Mouse (Mus musculus) left cerebral cortex, postnatal 10 days (tissue): ENCODE results near the gene Olfr643. TPM values are rescaled to one million over a fixed set of nuclear protein-coding genes. Genes with fewer than 3 reads are reported as not detected.
"Not testable (repeated sequence)": the region's sequence is repeated elsewhere in the genome, so short reads cannot be mapped to it uniquely, and the experiment has no call there.

ENCODE experiments used
- DNase-seq, 2 experiments: peaks; one replicate each; pipeline ENCODE4 v3.0.0; 2021 to 2022; ENCODE audit warnings: low spot score in 2 of 2, mixed read lengths in 1 of 2; ENCODE audit errors: extremely low spot score in 1 of 2
- intact Hi-C: fragments of 180-260 bp; cut with DNase I; formaldehyde crosslinking; loops from one replicate; pipeline ENCODE4 v1.15.1; 2025
- total RNA-seq, 2 experiments: library from RNA; stranded (reverse); gene quantifications; 2 replicates each; pipeline ENCODE4 v1.2.3; 2021

Gene Olfr643
- total RNA-seq, 2 experiments from 2014 or later, result not detected

DNA sequence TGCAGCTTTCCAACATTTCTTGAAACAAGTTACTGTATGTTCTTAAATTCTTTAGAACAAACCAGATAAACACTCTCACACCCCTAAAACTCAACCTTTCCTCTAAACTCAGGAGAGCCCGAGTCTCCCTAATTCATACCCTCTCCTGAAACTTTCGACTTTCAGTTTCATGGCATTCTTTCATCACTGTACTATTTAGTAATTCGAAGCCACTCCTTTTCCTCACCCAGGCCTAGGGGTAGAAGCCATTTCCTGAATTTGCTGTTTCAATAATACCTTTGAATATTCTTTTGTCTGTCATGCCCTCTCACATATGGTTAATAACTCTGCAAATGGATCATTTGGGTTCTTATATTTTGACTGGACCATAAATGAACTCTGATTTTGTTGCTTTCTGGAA is 110.2 kb downstream of the Olfr643 start:
- no peak for DNase-seq

GRCm38 (mm10) chr7:104025473-104025872 is 111.7 kb downstream of the Olfr643 start, which contains the start of gene Olfr640:
Gene Olfr640 (minus strand): TSS chr7:104025573.
- no peak for DNase-seq
- intact Hi-C loops, result no loop called here

More for the DNA sequence above, 110.2 kb downstream of the Olfr643 start:
- intact Hi-C loops, result no loop called here

DNA sequence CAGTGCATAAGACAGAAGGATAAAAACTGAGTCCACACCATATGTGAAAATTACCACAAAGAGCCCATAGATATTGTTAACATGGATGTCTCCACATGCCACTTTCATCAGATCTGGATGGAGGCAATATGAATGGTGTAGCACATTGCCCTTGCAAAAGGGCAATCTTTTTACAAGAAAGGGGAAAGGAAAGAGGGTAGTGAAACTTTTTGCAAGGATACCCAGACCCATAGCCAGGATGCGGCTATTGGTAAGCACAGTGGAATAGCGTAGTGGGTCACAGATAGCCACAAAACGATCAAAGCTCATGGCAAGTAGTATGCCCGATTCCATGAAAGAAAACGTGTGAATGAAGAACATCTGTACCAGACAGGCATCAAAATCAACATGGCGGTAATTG is 115.6 kb downstream of the Olfr643 start:
- intact Hi-C loops, result no loop called here
- DNase-seq, result no peak

DNA sequence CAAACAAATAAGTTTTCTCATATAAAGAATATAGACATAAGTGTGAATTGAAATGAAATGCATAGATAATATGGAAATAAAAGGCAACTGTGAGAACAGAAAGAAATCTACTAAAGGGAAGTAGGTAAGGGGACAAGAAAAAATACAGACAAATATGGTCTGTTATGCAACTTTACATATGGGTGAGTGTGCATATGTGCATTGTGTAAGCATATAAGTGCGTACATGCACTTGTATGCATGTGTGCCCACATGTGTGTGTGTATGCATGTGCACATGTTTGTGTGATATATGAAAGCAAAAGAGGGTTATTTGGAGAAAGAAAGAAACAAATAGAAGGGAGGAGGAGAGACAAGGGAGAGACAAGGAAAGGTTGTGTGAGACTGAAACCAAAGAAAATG is 118.3 kb downstream of the Olfr643 start:
- intact Hi-C loops, result no loop called here
- no peak for DNase-seq

- no peak for DNase-seq
- intact Hi-C loops, result no loop called here
Measured at GRCm38 (mm10) chr7:104017203-104017602, 120.0 kb downstream of the Olfr643 start, which contains the start of gene Olfr639. Gene Olfr639 (minus strand): TSS chr7:104017303.

DNA sequence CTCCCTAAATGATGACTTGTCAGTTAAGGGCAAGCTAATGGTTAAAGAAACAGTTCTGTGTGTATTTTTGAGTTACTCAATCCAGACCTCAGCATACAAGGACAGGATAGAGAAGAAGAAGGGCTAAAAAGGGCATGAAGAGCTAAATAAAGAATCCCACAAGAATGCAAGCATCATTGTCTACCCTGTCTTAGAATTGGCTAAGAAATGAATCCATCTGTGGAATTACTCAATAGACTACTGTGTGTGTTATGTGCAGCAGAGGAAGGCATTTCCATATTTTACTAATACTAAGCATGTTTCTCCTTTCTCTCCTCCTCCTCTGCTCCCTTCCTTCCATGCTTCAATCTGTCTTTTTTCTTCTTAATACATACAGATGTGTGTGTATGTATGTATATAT is 138.1 kb downstream of the Olfr643 start:
- no peak for DNase-seq
- intact Hi-C loops, result no loop called here

GRCm38 (mm10) chr7:103998446-103998845 is 138.8 kb downstream of the Olfr643 start, which contains the start of gene Olfr638:
Gene Olfr638 (plus strand): TSS chr7:103998746.
- DNase-seq, result no peak
- intact Hi-C loops, result no loop called here

DNA sequence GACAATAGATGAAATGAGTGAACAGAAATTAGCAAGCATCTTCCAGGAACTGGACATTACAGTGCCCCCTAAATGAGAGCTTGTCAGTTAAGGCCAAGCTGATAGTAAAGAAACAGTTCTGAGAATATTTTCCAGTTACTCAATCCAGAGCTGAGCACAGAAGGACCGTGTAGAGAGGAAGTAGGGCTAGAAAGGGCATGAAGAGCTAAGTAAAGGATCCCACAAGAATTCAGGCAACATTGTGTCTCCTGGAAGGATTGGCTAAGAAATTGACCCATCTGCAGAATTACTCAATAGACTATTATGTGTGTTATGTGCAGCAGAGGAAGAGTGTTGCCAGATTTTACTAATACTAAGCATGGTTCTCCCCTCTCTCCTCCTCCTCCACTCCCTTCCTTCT is 165.4 kb downstream of the Olfr643 start:
- intact Hi-C loops, result no loop called here
- no peak for DNase-seq

- intact Hi-C loops, result no loop called here
- DNase-seq, result no peak
Measured at GRCm38 (mm10) chr7:103970852-103971251, 166.4 kb downstream of the Olfr643 start, which contains the start of gene Olfr635. Gene Olfr635 (plus strand): TSS chr7:103971152.

DNA sequence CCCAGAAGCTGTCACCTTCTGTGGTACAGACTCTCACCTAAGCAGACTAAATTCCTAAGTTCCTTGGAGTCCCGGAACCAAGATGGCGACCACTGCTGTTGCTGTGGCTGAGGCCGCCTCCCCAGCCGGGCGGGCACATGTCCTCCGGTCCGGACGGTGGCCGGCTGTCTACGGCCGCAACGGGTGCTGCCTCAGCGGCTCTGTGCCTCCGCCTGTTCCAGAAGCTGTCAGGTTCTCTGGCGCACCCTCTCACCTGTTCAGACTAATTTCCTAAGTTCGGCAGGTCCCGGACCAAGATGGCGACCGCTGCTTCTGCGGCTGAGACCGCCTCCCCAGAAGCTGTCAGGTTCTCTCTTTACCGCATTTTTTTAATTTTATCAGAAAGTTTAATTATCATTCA is 170.3 kb downstream of the Olfr643 start:
- intact Hi-C loops, DNase-seq: not testable (repeated sequence)

Other genes with a start within 250 kb of the Olfr643 start
- not detected for gene Olfr64, start 242.9 kb downstream of the Olfr643 start, total RNA-seq
- gene Olfr65, start 233.9 kb downstream of the Olfr643 start, total RNA-seq, result under 1 TPM in 1 of 2 experiments, not detected in 1; 0.19 TPM
- gene Olfr631, start 208.6 kb downstream of the Olfr643 start, total RNA-seq, result not detected
- gene Olfr632, start 203.1 kb downstream of the Olfr643 start, total RNA-seq, result under 1 TPM in 1 of 2 experiments, not detected in 1; 0.26 TPM
- gene Olfr633, start 193.0 kb downstream of the Olfr643 start, total RNA-seq, result not detected
- under 1 TPM; 0.04 to 0.06 TPM for gene Olfr635, start 166.3 kb downstream of the Olfr643 start, total RNA-seq
- not detected for gene Olfr638, start 138.7 kb downstream of the Olfr643 start, total RNA-seq
- under 1 TPM; 0.11 to 0.20 TPM for gene Olfr639, start 120.1 kb downstream of the Olfr643 start, total RNA-seq
- not detected for gene Olfr640, start 111.8 kb downstream of the Olfr643 start, total RNA-seq
- not detected for gene Olfr641, start 102.0 kb downstream of the Olfr643 start, total RNA-seq
- not detected for gene Olfr642, start 84.7 kb downstream of the Olfr643 start, total RNA-seq
- not detected for gene 4930516K23Rik, start 76.0 kb downstream of the Olfr643 start, total RNA-seq
- gene Olfr644, start 65.5 kb downstream of the Olfr643 start, total RNA-seq, result not detected
- not detected for gene Olfr645, start 51.9 kb downstream of the Olfr643 start, total RNA-seq
- gene Olfr646, start 32.5 kb downstream of the Olfr643 start, total RNA-seq, result not detected
- gene Ubqln5, start 7.6 kb downstream of the Olfr643 start, total RNA-seq, result not detected
- gene Ubqln3, start 5.9 kb upstream of the Olfr643 start, total RNA-seq, result not detected
- gene Ubqlnl, start 13.2 kb upstream of the Olfr643 start, total RNA-seq, result not detected
- not detected for gene Olfm5, start 27.4 kb upstream of the Olfr643 start, total RNA-seq
- under 1 TPM; 0.34 to 0.43 TPM for gene Olfr648, start 46.0 kb upstream of the Olfr643 start, total RNA-seq
- not detected for gene Olfr649, start 58.6 kb upstream of the Olfr643 start, total RNA-seq
- gene Trim6, start 81.4 kb upstream of the Olfr643 start, total RNA-seq, result under 1 TPM; 0.63 to 0.75 TPM
- under 1 TPM; 0.88 to 0.99 TPM for gene Trim34a, start 107.1 kb upstream of the Olfr643 start, total RNA-seq
- gene Trim5, start 150.7 kb upstream of the Olfr643 start, total RNA-seq, result under 1 TPM; 0.43 to 0.49 TPM
- gene Trim12a, start 178.1 kb upstream of the Olfr643 start, total RNA-seq, result 1 to 10 TPM; 1.3 to 2.1 TPM
- not detected for gene Trim34b, start 192.1 kb upstream of the Olfr643 start, total RNA-seq
- 1 to 10 TPM in 1 of 2 experiments, under 1 TPM in 1; 0.83 to 1.0 TPM for gene Trim12c, start 216.0 kb upstream of the Olfr643 start, total RNA-seq
- not detected for gene Trim30b, start 232.5 kb upstream of the Olfr643 start, total RNA-seq